Mouse (Mus musculus) cerebellum, adult 2 months (tissue): Measurements from ENCODE around the gene Senp3. TPM values are rescaled to one million over a fixed set of nuclear protein-coding genes. Genes with fewer than 3 reads are reported as not detected.

Experiments
- DNase-seq, 2 experiments: peaks; one replicate each; pipeline ENCODE4 v3.0.0; 2021
- H3K27ac ChIP-seq: fragments of 200-500 bp; 2 replicates; pipeline ENCODE4 v1.5.1; 2012; ENCODE audit warnings: low read length, control low read depth, inconsistent platforms; ENCODE audit not compliant: insufficient read depth
- H3K27me3 ChIP-seq: fragments of 200-500 bp; 2 replicates; pipeline ENCODE4 v1.6.1; 2012; ENCODE audit warnings: inconsistent platforms, mild to moderate bottlenecking, low read length, moderate library complexity; ENCODE audit not compliant: control insufficient read depth, insufficient read depth
- H3K4me1 ChIP-seq: fragments of 200-500 bp; 2 replicates; pipeline ENCODE4 v1.6.1; 2011; ENCODE audit warnings: low read length; ENCODE audit not compliant: control insufficient read depth, insufficient read depth
- H3K4me3 ChIP-seq: fragments of 200-500 bp; replicated peaks from 2 replicates; pipeline ENCODE3; 2011; ENCODE audit warnings: mild to moderate bottlenecking, low read depth, low read length, control low read depth; ENCODE audit not compliant: insufficient read depth
- CTCF ChIP-seq: fragments of 200-500 bp; IDR thresholded peaks from 2 replicates; pipeline ENCODE4 v1.5.1; 2011; ENCODE audit warnings: low read depth, mild to moderate bottlenecking, control low read depth, low read length, moderate library complexity, borderline replicate concordance; ENCODE audit not compliant: insufficient read depth
- POLR2A ChIP-seq: fragments of 200-500 bp; IDR thresholded peaks from 2 replicates; pipeline ENCODE4 v1.6.1; 2011; ENCODE audit warnings: low read length, control low read depth, borderline replicate concordance; ENCODE audit not compliant: insufficient read depth
- WGBS: fragments of 180-500 bp; shearing (Covaris S2); methylation state at CpG from one replicate; pipeline ENCODE4 v1.1.7; 2018; 5-methylcytosine and 5-hydroxymethylcytosine counted together
- polyA plus RNA-seq: library from polyadenylated mRNA; depleted of rRNA; stranded (reverse); fragments of >200 nt; gene quantifications from 2 replicates; pipeline ENCODE4 v1.2.3, GENCODE M21; 2012

Senp3 gene
- polyA plus RNA-seq, 1 experiment: 110 TPM

- no peak for DNase-seq
- TF ChIP-seq POLR2A (no peak), CTCF (no peak)
- H3K4me3 ChIP-seq: no peak overlapping the region
- WGBS: 62% methylated on average over 4 of the region's 4 CpGs
- H3K27me3 ChIP-seq: no peaks in the 10 kb centered on the region
- H3K4me1 ChIP-seq: no peaks in the 10 kb centered on the region
- H3K27ac ChIP-seq: no peak overlapping the region
These were observed 35.1 kb upstream of the Senp3 start for GRCm38 (mm10) chr11:69716953-69717352.

GRCm38 (mm10) chr11:69715929-69716328 lies 34.0 kb upstream of the Senp3 start:
- no peak for TF ChIP-seq CTCF
- no peak for TF ChIP-seq POLR2A
- 43% methylated on average over 5 of the region's 5 CpGs for WGBS
- H3K27me3 ChIP-seq: no peaks in the 10 kb centered on the region
- H3K27ac ChIP-seq: no peak overlapping the region
- no peak overlapping the region for H3K4me3 ChIP-seq
- no peak for DNase-seq
- H3K4me1 ChIP-seq: no peaks in the 10 kb centered on the region

- no peak for DNase-seq
These were observed 33.6 kb upstream of the Senp3 start for GRCm38 (mm10) chr11:69715482-69715881.

GRCm38 (mm10) chr11:69714636-69715329 lies 32.9 kb upstream of the Senp3 start:
- TF ChIP-seq CTCF (no peak), POLR2A (no peak)
- WGBS: 76% methylated on average over 18 of the region's 18 CpGs
- H3K4me3 ChIP-seq: no peak overlapping the region

More at GRCm38 (mm10) chr11:69715482-69715881, 33.6 kb upstream of the Senp3 start:
- TF ChIP-seq CTCF (peak; percentile 50; the same call in 1 of the 2 replicates), POLR2A (no peak)
- no peak overlapping the region for H3K4me3 ChIP-seq
- WGBS: 59% methylated on average over 9 of the region's 9 CpGs
- no peaks in the 10 kb centered on the region for H3K27me3 ChIP-seq
- 0 out of 2 replicates have a peak, but pooled peaks cover 1% of the 10 kb centered on the region for H3K4me1 ChIP-seq
- no peak overlapping the region for H3K27ac ChIP-seq

GRCm38 (mm10) chr11:69712954-69713672 lies 31.2 kb upstream of the Senp3 start:
- no peak overlapping the region for H3K27ac ChIP-seq
- 87% methylated on average over 20 of the region's 20 CpGs for WGBS
- H3K27me3 ChIP-seq: no peaks in the 10 kb centered on the region
- no peak for DNase-seq
- TF ChIP-seq CTCF (no peak), POLR2A (no peak)
- H3K4me1 ChIP-seq: peaks cover 20% of the 10 kb centered on the region
- H3K4me3 ChIP-seq: no peak overlapping the region

More at GRCm38 (mm10) chr11:69714636-69715329, 32.9 kb upstream of the Senp3 start:
- H3K27me3 ChIP-seq: no peaks in the 10 kb centered on the region
- H3K4me1 ChIP-seq: peaks cover 5% of the 10 kb centered on the region; the same call in 1 of the 2 replicates
- no peak overlapping the region for H3K27ac ChIP-seq
- DNase-seq: no peak

- H3K4me1 ChIP-seq: peaks cover 34% of the 10 kb centered on the region
- H3K27me3 ChIP-seq: no peaks in the 10 kb centered on the region
- H3K27ac ChIP-seq: no peak overlapping the region
- WGBS: 97% methylated on average over 2 of the region's 2 CpGs
- no peak for DNase-seq
- TF ChIP-seq POLR2A (no peak), CTCF (no peak)
- H3K4me3 ChIP-seq: no peak overlapping the region
These were observed 29.2 kb upstream of the Senp3 start for GRCm38 (mm10) chr11:69711082-69711481.

- peaks cover 34% of the 10 kb centered on the region for H3K4me1 ChIP-seq
- H3K27me3 ChIP-seq: no peaks in the 10 kb centered on the region
- WGBS: 74% methylated on average over 3 of the region's 3 CpGs
- no peak for TF ChIP-seq CTCF
- no peak for TF ChIP-seq POLR2A
- no peak overlapping the region for H3K4me3 ChIP-seq
- no peak overlapping the region for H3K27ac ChIP-seq
- DNase-seq: no peak
These were observed 28.6 kb upstream of the Senp3 start for GRCm38 (mm10) chr11:69710470-69710869.
